Mouse (Mus musculus): ENCODE results near the gene Abcc12.
A peak's percentile ranks its signal among the peaks of the same experiment; 100 is the strongest.

The Abcc12 gene

DNA sequence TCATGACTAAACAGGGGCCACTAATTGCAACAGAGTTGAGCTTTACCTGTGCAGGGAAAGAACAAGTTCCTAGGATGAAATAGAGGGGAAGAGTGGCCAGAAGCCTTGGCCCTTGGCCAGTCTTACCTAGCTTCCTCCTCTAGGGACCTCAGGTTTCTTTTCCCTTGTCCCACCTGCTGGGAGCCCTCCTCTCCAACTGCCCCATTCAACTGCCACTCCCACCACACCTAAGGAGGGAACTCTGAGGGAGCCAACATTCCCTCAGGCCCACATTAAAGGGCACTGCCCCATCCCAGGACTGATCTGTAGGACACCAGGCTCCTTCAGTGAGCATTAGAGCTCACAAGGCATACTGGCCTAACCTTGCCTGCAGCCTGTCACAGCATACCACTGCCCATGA, at the start of gene Abcc12:
Gene Abcc12, minus strand, starts transcription at position 229 of the 400 bp plus-strand sequence.
- no peak for DNase-seq (ENCODE audit: low read depth)

- no peak for DNase-seq (ENCODE audit: low read depth)
These were observed 49.7 kb upstream of the Abcc12 start for GRCm38 (mm10) chr8:86630212-86630611.

DNA sequence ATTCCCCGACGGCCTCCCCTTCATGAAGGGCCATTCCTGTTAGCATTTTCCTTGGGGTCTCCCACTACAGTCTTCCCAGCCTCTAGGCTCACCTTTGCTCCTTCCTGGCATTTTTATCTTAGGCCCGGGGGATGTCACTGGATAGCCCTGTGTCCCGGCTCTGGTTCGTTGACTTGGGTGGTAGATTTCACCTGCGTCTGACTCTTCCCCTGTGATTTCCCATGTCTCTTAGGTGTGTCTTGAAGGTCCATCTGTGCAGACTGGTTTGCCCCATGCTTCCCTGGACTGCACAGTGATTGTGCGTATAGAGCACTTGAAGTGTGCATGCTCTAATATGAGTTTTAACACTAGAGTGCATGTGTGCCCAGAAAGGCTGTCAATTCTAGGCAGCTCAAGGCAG, 44.4 kb upstream of the Abcc12 start:
- no peak for DNase-seq (ENCODE audit: low read depth)

- peak; percentile 90 for DNase-seq (ENCODE audit: low read depth)
These were observed 43.6 kb upstream of the Abcc12 start, which contains the start of gene Lonp2 for GRCm38 (mm10) chr8:86623911-86624731. TSS of gene Lonp2 (plus strand) at chr8:86624043.

DNA sequence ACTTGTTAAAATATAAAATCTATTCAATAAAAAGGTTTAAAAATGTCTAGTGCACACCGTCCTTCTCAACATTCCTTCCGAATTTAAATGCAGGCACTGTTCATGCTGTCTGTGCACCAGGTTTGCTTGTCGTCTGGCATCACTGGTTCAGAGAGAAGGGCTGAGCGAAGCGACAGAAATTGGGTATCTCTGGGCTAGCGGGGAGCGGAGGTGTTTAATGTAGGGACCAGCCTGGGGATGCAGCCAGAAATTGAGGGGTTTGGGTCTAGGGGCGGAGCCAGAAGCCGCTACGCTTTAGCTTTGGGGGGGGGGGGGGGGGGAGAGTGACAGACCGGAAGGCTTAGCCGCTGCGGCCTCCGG, 43.0 kb upstream of the Abcc12 start:
- DNase-seq (ENCODE audit: low read depth): no peak

DNA sequence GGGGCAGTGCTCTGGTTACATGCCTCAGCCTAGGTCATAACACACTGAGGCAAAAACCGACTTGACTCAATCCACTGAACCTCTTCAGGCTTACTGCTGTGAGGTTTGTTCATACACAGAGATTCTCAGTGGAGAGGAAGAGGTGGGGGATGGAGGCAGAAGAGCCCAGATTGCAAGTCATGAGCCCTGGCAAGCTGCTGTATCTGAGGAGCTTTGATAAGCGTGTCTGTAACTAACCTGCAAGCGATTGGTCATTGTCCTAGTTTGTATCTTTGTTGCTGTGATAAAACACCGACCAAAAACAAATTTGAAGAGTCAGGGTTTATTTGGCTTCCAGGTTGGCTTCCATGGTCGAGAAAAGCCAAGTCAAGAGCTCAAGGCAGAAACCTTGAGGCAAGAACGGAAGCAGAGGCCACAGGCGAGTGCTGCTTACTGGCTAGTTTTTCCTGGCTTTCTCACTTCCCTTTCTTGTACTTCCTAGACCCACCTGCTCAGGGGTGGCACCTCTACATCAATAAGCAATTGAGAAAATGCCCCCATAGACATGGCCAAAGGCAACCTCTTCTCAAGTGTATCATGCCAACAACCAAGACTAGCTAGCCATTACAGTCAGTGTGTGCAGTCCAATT, 37.4 kb upstream of the Abcc12 start:
- no peak for DNase-seq (ENCODE audit: low read depth)

GRCm38 (mm10) chr8:86615095-86615769, 34.7 kb upstream of the Abcc12 start:
- no peak for DNase-seq (ENCODE audit: low read depth)

DNA sequence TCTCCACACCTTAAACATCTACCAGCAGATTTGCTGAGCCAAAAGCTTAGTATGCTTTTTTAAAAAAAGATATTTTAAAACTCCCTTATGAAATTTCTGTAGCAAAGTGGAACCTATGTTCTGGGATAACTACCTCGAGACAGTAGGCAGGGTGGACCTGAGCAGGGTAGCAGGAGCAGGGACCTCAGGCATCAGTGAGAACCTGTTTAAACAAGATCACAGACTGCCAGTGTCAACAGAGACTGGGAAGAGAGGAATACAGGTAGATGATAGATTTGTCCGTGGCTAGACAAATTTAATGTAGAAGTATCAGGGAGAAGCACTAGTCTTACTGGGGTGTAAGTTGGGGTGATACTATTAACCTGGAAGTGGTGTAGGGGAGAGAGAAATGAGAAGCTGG, 33.3 kb upstream of the Abcc12 start:
- DNase-seq (ENCODE audit: low read depth): no peak

DNA sequence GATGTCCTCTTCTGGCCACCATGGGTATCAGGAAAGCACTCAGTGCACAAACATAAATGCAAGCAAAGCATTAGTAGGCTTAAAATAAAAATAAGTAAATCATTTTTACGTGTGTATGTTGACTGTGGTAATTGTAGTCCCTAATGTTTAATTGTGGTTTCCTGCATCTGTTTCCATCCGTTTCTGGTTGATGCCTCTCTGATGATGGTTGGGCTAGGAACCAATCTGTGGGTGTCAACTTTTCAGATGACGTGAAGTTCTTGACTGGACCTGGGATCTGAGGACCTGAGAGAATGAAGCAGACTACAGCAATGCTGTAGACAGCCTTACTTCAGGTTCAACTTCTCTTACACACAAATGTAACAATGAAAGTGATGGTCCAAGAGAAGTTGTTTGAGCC, 24.2 kb upstream of the Abcc12 start:
- no peak for DNase-seq (ENCODE audit: low read depth)

GRCm38 (mm10) chr8:86603174-86603573, 22.7 kb upstream of the Abcc12 start:
- DNase-seq (ENCODE audit: low read depth): no peak

DNA sequence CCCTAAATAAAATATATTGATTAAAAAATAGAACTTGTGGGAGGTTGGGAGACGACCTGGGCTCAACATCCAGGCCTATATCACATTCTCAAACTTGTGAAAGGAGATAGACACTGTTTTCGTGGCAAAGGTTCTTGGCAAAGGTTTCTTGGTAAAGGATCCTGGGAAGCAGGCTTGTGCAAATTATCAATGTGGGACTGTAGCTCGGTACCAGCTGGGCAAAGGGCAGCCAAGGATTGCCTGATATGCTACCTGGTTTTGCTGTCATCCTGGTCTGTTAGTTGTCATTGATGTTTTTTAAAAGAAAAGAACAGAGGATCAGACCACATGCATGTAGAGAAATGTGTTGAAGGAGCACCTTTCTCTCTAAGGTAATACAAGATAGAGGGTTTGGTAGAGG, 19.8 kb upstream of the Abcc12 start:
- DNase-seq (ENCODE audit: low read depth): no peak

DNA sequence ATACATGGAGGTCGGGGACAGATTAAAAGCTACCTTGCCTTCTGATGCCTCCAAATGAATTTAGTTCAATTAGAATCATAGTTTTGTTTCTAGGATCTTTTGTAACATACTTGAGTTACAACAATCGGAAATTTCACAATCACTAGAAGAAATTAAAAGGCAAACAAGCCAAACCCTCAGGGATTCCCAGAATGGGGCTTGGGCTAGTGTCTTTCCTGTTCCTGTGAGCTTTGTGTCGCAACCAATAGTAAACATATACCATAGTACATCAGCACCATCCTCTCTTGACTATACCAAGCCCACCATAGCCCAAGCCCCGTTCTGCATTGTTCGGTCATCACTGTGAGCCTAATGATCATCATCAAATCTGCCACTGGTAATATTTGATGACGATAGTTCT, 18.8 kb upstream of the Abcc12 start:
- no peak for DNase-seq (ENCODE audit: low read depth)

GRCm38 (mm10) chr8:86597681-86598080, 17.2 kb upstream of the Abcc12 start:
- no peak for DNase-seq (ENCODE audit: low read depth)

DNA sequence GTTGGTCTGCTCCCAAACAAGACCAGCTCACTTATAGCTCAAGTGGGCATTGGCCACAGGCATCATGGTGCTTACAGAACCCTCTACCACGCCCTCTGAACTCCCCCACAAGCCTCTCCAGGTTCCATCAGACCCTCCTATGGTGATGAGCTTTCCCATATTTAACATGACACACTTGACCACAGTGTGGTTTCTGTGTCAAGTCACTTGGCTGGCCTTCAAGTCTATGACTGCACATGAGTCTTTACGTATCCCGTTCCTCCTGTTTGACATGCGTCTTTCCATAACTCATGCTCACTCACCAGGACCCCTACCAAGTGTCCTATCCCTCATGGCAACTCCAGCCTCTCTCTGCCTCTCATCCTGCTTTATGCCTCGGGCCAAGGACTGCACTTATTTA, 15.2 kb upstream of the Abcc12 start:
- DNase-seq (ENCODE audit: low read depth): no peak

GRCm38 (mm10) chr8:86594159-86594796, 13.8 kb upstream of the Abcc12 start:
- no peak for DNase-seq (ENCODE audit: low read depth)

GRCm38 (mm10) chr8:86593099-86593498, 12.6 kb upstream of the Abcc12 start:
- DNase-seq (ENCODE audit: low read depth): no peak

GRCm38 (mm10) chr8:86588338-86588737, 7.9 kb upstream of the Abcc12 start:
- DNase-seq (ENCODE audit: low read depth): no peak

GRCm38 (mm10) chr8:86586642-86587041, 6.2 kb upstream of the Abcc12 start:
- DNase-seq (ENCODE audit: low read depth): no peak

- DNase-seq (ENCODE audit: low read depth): no peak
These were observed 5.6 kb upstream of the Abcc12 start for GRCm38 (mm10) chr8:86586058-86586457.

GRCm38 (mm10) chr8:86585532-86585931, 5.0 kb upstream of the Abcc12 start:
- DNase-seq (ENCODE audit: low read depth): peak; percentile 63

- peak; percentile 83 for DNase-seq (ENCODE audit: low read depth)
These were observed 4.6 kb upstream of the Abcc12 start for GRCm38 (mm10) chr8:86585118-86585517.

- no peak for DNase-seq (ENCODE audit: low read depth)
These were observed 1.4 kb upstream of the Abcc12 start for GRCm38 (mm10) chr8:86581921-86582331.

- no peak for DNase-seq (ENCODE audit: low read depth)
These were observed 1.8 kb downstream of the Abcc12 start for GRCm38 (mm10) chr8:86578693-86579092.
